Mouse (Mus musculus) kidney, embryonic 16.5 days (tissue): Measurements from ENCODE around the gene Casd1. TPM values are rescaled to one million over a fixed set of nuclear protein-coding genes. Genes with fewer than 3 reads are reported as not detected.
A peak's percentile ranks its signal among the peaks of the same experiment; 100 is the strongest.

Source experiments
- ATAC-seq: fragments of 200-750 bp; cut with Nextera tagmentation; 2 replicates; pipeline ENCODE4 v1.8.0; 2017; ENCODE audit warnings: moderate TSS enrichment; ENCODE audit not compliant: low FRiP score, low TSS enrichment
- H3K27ac ChIP-seq: fragments of 300-500 bp; sonication (generic); 2 replicates; pipeline ENCODE4 v1.5.1; 2014; ENCODE audit warnings: low read length
- H3K27me3 ChIP-seq: fragments of 300-500 bp; sonication (generic); 2 replicates; pipeline ENCODE4 v1.6.1; 2014; ENCODE audit warnings: low read length, control low read depth, mixed read lengths; ENCODE audit not compliant: insufficient read depth
- H3K36me3 ChIP-seq: fragments of 300-500 bp; sonication (generic); 2 replicates; pipeline ENCODE4 v1.6.1; 2014; ENCODE audit warnings: low read length, control low read depth, mixed read lengths; ENCODE audit not compliant: insufficient read depth
- H3K4me1 ChIP-seq: fragments of 300-500 bp; sonication (generic); 2 replicates; pipeline ENCODE4 v1.6.1; 2014; ENCODE audit warnings: low read length, control low read depth, mixed read lengths; ENCODE audit not compliant: insufficient read depth
- H3K4me2 ChIP-seq: fragments of 300-500 bp; sonication (generic); replicated peaks from 2 replicates; pipeline ENCODE4 v1.6.1; 2014; ENCODE audit warnings: low read depth, low read length
- H3K4me3 ChIP-seq: fragments of 300-500 bp; sonication (generic); 2 replicates; pipeline ENCODE4 v1.5.1; 2014; ENCODE audit warnings: mild to moderate bottlenecking, low read length
- H3K9ac ChIP-seq: fragments of 300-500 bp; sonication (generic); replicated peaks from 2 replicates; pipeline ENCODE4 v1.6.1; 2014; ENCODE audit warnings: low read length
- H3K9me3 ChIP-seq: fragments of 300-500 bp; sonication (generic); 2 replicates; pipeline ENCODE4 v1.6.1; 2016; ENCODE audit warnings: low read length, control low read depth
- WGBS: fragments of 180-500 bp; shearing (Covaris S2); extraction: QIAGEN DNeasy Blood & Tissue Kit; methylation state at CpG from one replicate; pipeline ENCODE4 v1.1.7; 2014; 5-methylcytosine and 5-hydroxymethylcytosine counted together
- polyA plus RNA-seq: library from polyadenylated mRNA; unstranded; fragments of >200 nt; fragmentation: Nextera tagmentation; extraction: Ambion mirVana; gene quantifications from 2 replicates; pipeline ENCODE4 v1.2.1, GENCODE M21; 2015

Gene Casd1
- polyA plus RNA-seq, 1 experiment from 2014 or later = 30.1 TPM

GRCm38 (mm10) chr6:4578343-4578742, 22.3 kb upstream of the Casd1 start:
- H3K4me3 ChIP-seq = no peak overlapping the region
- no peaks in the 10 kb centered on the region for H3K36me3 ChIP-seq
- no peaks in the 10 kb centered on the region for H3K4me1 ChIP-seq
- no peak overlapping the region for H3K9ac ChIP-seq
- no peak overlapping the region for H3K4me2 ChIP-seq
- WGBS = 85% methylated on average over 6 of the region's 6 CpGs
- no peaks in the 10 kb centered on the region for H3K9me3 ChIP-seq
- no peak for ATAC-seq
- H3K27ac ChIP-seq = no peak overlapping the region
- no peaks in the 10 kb centered on the region for H3K27me3 ChIP-seq

- WGBS = 54% methylated on average over 5 of the region's 5 CpGs
Observed at GRCm38 (mm10) chr6:4579620-4580019, 21.0 kb upstream of the Casd1 start.

GRCm38 (mm10) chr6:4583485-4583884, 17.2 kb upstream of the Casd1 start:
- H3K36me3 ChIP-seq = no peaks in the 10 kb centered on the region
- H3K4me1 ChIP-seq = no peaks in the 10 kb centered on the region
- no peaks in the 10 kb centered on the region for H3K9me3 ChIP-seq
- ATAC-seq = no peak
- WGBS = 50% methylated on average over 6 of the region's 6 CpGs
- no peak overlapping the region for H3K27ac ChIP-seq
- no peak overlapping the region for H3K4me2 ChIP-seq
- H3K4me3 ChIP-seq = no peak overlapping the region
- no peaks in the 10 kb centered on the region for H3K27me3 ChIP-seq
- no peak overlapping the region for H3K9ac ChIP-seq

More at GRCm38 (mm10) chr6:4579620-4580019, 21.0 kb upstream of the Casd1 start:
- no peaks in the 10 kb centered on the region for H3K9me3 ChIP-seq
- no peaks in the 10 kb centered on the region for H3K27me3 ChIP-seq
- H3K4me1 ChIP-seq = no peaks in the 10 kb centered on the region
- no peak overlapping the region for H3K27ac ChIP-seq
- no peak overlapping the region for H3K4me2 ChIP-seq
- H3K4me3 ChIP-seq = no peak overlapping the region
- no peaks in the 10 kb centered on the region for H3K36me3 ChIP-seq
- no peak overlapping the region for H3K9ac ChIP-seq
- no peak for ATAC-seq

- no peak for ATAC-seq
- no peak overlapping the region for H3K4me3 ChIP-seq
- H3K4me2 ChIP-seq = no peak overlapping the region
- no peaks in the 10 kb centered on the region for H3K27me3 ChIP-seq
- no peak overlapping the region for H3K27ac ChIP-seq
- no peaks in the 10 kb centered on the region for H3K36me3 ChIP-seq
- no peaks in the 10 kb centered on the region; the same call in 1 of the 2 replicates for H3K4me1 ChIP-seq
- H3K9me3 ChIP-seq = no peaks in the 10 kb centered on the region
- H3K9ac ChIP-seq = no peak overlapping the region
- WGBS = 83% methylated on average over 4 of the region's 4 CpGs
Observed at GRCm38 (mm10) chr6:4587946-4588345, 12.7 kb upstream of the Casd1 start.

GRCm38 (mm10) chr6:4588722-4589121, 11.9 kb upstream of the Casd1 start:
- H3K9ac ChIP-seq = no peak overlapping the region
- H3K27ac ChIP-seq = no peak overlapping the region
- no peak overlapping the region for H3K4me3 ChIP-seq
- 92% methylated on average over 3 of the region's 3 CpGs for WGBS
- H3K9me3 ChIP-seq = no peaks in the 10 kb centered on the region
- ATAC-seq = no peak
- H3K4me2 ChIP-seq = no peak overlapping the region
- no peaks in the 10 kb centered on the region for H3K27me3 ChIP-seq
- no peaks in the 10 kb centered on the region; the same call in 1 of the 2 replicates for H3K4me1 ChIP-seq
- no peaks in the 10 kb centered on the region for H3K36me3 ChIP-seq

GRCm38 (mm10) chr6:4590089-4590488, 10.6 kb upstream of the Casd1 start:
- 30% methylated on average over 8 of the region's 8 CpGs for WGBS
- Histone ChIP-seq H3K36me3 (no peaks in the 10 kb centered on the region), H3K4me1 (no peaks in the 10 kb centered on the region; the same call in 1 of the 2 replicates), H3K9me3 (no peaks in the 10 kb centered on the region), H3K4me3 (no peak overlapping the region), H3K4me2 (no peak overlapping the region), H3K27ac (no peak overlapping the region), H3K9ac (no peak overlapping the region), H3K27me3 (no peaks in the 10 kb centered on the region)
- ATAC-seq = no peak

GRCm38 (mm10) chr6:4597711-4598110, 2.9 kb upstream of the Casd1 start:
- H3K36me3 ChIP-seq = no peaks in the 10 kb centered on the region
- H3K4me2 ChIP-seq = no peak overlapping the region
- H3K27ac ChIP-seq = no peak overlapping the region
- no peaks in the 10 kb centered on the region for H3K27me3 ChIP-seq
- no peak overlapping the region for H3K9ac ChIP-seq
- no peaks in the 10 kb centered on the region for H3K9me3 ChIP-seq
- no peak for ATAC-seq
- H3K4me1 ChIP-seq = peaks cover 13% of the 10 kb centered on the region
- WGBS = 71% methylated on average over 4 of the region's 4 CpGs
- no peak overlapping the region for H3K4me3 ChIP-seq

- Histone ChIP-seq H3K4me1 (peaks cover 24% of the 10 kb centered on the region), H3K27me3 (no peaks in the 10 kb centered on the region), H3K36me3 (no peaks in the 10 kb centered on the region), H3K4me3 (peak overlapping the region; percentile 84), H3K4me2 (peak overlapping the region; percentile 94), H3K9ac (peak overlapping the region; percentile 98), H3K27ac (peak overlapping the region; percentile 96; the same call in 1 of the 2 replicates), H3K9me3 (no peaks in the 10 kb centered on the region)
- ATAC-seq = peak; percentile 18
- WGBS = 22% methylated on average over 7 of the region's 7 CpGs
Observed at GRCm38 (mm10) chr6:4600085-4600657, 468 bp upstream of the Casd1 start.

GRCm38 (mm10) chr6:4601297-4601931, 775 bp downstream of the Casd1 start:
- peak overlapping the region; percentile 98 for H3K9ac ChIP-seq
- 5% methylated on average over 46 of the region's 58 CpGs for WGBS
- H3K27ac ChIP-seq = peak overlapping the region; percentile 96
- peak; percentile 76 for ATAC-seq
- peaks cover 25% of the 10 kb centered on the region for H3K4me1 ChIP-seq
- H3K4me3 ChIP-seq = peak overlapping the region; percentile 84
- H3K27me3 ChIP-seq = no peaks in the 10 kb centered on the region
- no peaks in the 10 kb centered on the region for H3K36me3 ChIP-seq
- H3K9me3 ChIP-seq = no peaks in the 10 kb centered on the region
- peak overlapping the region; percentile 94 for H3K4me2 ChIP-seq

- 64% methylated on average over 5 of the region's 5 CpGs for WGBS
- no peak overlapping the region for H3K27ac ChIP-seq
Observed at GRCm38 (mm10) chr6:4602012-4602411, 1.4 kb downstream of the Casd1 start.

More at GRCm38 (mm10) chr6:4602012-4602411, 1.4 kb downstream of the Casd1 start:
- Histone ChIP-seq H3K4me1 (peaks cover 28% of the 10 kb centered on the region), H3K4me3 (peak overlapping the region; percentile 84), H3K9me3 (no peaks in the 10 kb centered on the region), H3K4me2 (peak overlapping the region; percentile 94), H3K36me3 (no peaks in the 10 kb centered on the region), H3K9ac (no peak overlapping the region), H3K27me3 (no peaks in the 10 kb centered on the region)
- no peak for ATAC-seq
